Mouse (Mus musculus) cerebellum, adult 18-20 months (tissue): ENCODE data around the gene Prkaca.
"Not testable (repeated sequence)": the region's sequence is repeated elsewhere in the genome, so short reads cannot be mapped to it uniquely, and the experiment has no call there.

Source experiments
- DNase-seq, 2 experiments: peaks; one replicate each; pipeline ENCODE4 v3.0.0; 2021

The Prkaca gene

GRCm38 (mm10) chr8:84003612-84004246 lies 30.9 kb downstream of the Prkaca start:
- DNase-seq: no peak

GRCm38 (mm10) chr8:84004533-84005201 lies 31.9 kb downstream of the Prkaca start:
- peak; percentile 94 for DNase-seq

- DNase-seq: not testable (repeated sequence)
Observed at GRCm38 (mm10) chr8:84005502-84005901, 32.7 kb downstream of the Prkaca start.

- no peak for DNase-seq
Observed at GRCm38 (mm10) chr8:84008362-84008761, 35.6 kb downstream of the Prkaca start.

- peak; percentile 84 to 91 for DNase-seq
Observed at GRCm38 (mm10) chr8:84009876-84010275, 37.1 kb downstream of the Prkaca start.

- peak; percentile 71 to 87 for DNase-seq
Observed at GRCm38 (mm10) chr8:84010625-84011611, 38.1 kb downstream of the Prkaca start.

- DNase-seq: no peak
Observed at GRCm38 (mm10) chr8:84011705-84012498, 39.1 kb downstream of the Prkaca start, which contains the start of gene 2210011C24Rik. Gene 2210011C24Rik (minus strand): TSS chr8:84012171.

GRCm38 (mm10) chr8:84012499-84013165 lies 39.8 kb downstream of the Prkaca start:
- DNase-seq: no peak

GRCm38 (mm10) chr8:84015833-84016232 lies 43.0 kb downstream of the Prkaca start:
- no peak for DNase-seq

- DNase-seq: no peak
Observed at GRCm38 (mm10) chr8:84019738-84020137, 46.9 kb downstream of the Prkaca start.

GRCm38 (mm10) chr8:84021096-84021495 lies 48.3 kb downstream of the Prkaca start, which contains the start of gene Palm3:
Gene Palm3 (plus strand): TSS chr8:84021471.
- DNase-seq: no peak

GRCm38 (mm10) chr8:84021569-84021968 lies 48.8 kb downstream of the Prkaca start:
- no peak for DNase-seq

GRCm38 (mm10) chr8:84023085-84023484 lies 50.3 kb downstream of the Prkaca start:
- DNase-seq: no peak

- no peak for DNase-seq
Observed at GRCm38 (mm10) chr8:84023631-84024030, 50.8 kb downstream of the Prkaca start.

GRCm38 (mm10) chr8:84024171-84024570 lies 51.4 kb downstream of the Prkaca start:
- DNase-seq: peak in 1 of 2 experiments; percentile 51

GRCm38 (mm10) chr8:84025863-84026262 lies 53.1 kb downstream of the Prkaca start:
- no peak for DNase-seq

GRCm38 (mm10) chr8:84027449-84027848 lies 54.7 kb downstream of the Prkaca start:
- no peak for DNase-seq

- no peak for DNase-seq
Observed at GRCm38 (mm10) chr8:84029272-84029671, 56.5 kb downstream of the Prkaca start.

GRCm38 (mm10) chr8:84032777-84033176 lies 60.0 kb downstream of the Prkaca start:
- no peak for DNase-seq

GRCm38 (mm10) chr8:84038015-84038414 lies 65.2 kb downstream of the Prkaca start:
- no peak for DNase-seq

GRCm38 (mm10) chr8:84039050-84039449 lies 66.3 kb downstream of the Prkaca start:
- DNase-seq: peak; percentile 69 to 78
